Mouse (Mus musculus): ENCODE data around the gene Art1.

DNA sequence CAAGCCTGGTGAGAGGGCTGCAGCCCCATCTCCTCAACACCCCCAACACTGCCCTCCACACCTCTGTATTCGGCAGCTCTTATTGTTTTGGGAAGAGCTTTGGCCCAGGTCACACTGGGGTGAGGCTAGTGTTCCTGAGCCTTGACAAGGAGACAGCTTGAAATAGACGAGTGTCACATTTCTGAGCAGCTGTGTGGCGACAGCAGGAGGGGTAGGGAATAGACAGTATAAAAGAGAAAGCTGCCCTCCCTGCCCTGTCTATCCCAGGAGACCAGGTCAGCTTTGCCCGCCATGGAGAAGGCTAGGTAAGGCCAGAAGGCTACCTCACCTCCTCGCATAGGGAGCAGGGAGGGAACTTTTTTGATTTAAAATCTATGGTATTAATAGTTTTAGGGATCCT is at the start of gene Art1:
- TF ChIP-seq POLR2A (IDR thresholded peaks at IDR 0.05; ENCODE audit: borderline replicate concordance, insufficient read depth, low read length) (no peak), CTCF (IDR thresholded peaks at IDR 0.05; ENCODE audit: borderline replicate concordance, insufficient read depth, low read depth, low read length) (no peak)

All from cerebellum, adult 2 months (tissue).